Mouse (Mus musculus) naive thymus-derived CD4-positive, alpha-beta T cell, adult 5 months (primary cell): ENCODE data around the gene Gm45062. TPM values are rescaled to one million over a fixed set of nuclear protein-coding genes. Genes with fewer than 3 reads are reported as not detected.

Experiments
- polyA plus RNA-seq: library from polyadenylated mRNA; unstranded; fragments of 100-300 nt; shearing (Covaris generic); gene quantifications from one replicate; pipeline ENCODE4 v1.2.1, GENCODE M21; 2017

Gm45062 gene
- polyA plus RNA-seq = 0.30 TPM

DNA sequence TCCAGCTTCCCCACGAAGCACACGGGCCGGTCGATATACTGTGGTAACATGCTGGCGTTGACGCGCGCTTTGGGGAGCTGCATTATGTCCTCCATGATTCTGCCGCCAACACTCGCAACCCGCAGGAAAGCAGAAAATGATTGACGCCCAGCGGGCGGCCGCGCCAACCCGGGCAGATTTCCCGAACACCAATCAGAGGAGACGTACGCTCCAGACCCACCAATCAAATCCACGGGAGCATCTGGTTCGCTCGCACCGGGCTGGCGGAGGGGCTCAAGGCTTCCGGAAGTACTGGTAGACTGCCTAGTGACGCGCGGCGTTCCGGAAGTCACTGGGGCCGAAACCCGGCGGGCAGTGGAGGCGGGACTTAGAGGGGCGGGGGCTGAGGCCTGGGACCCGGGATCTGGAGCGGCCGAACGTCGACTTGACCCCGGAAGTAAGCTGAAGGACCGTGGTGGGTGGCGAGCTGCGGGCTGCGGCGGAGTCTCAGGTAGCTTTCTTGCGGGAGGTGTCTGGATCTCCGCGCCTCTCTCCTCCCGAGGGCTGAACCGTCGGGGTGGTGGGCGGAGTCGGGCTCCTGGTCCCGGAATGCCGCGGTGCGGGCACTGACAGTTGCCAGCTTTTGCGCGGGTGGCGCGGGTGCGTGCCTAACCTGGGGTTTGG lies at the start of gene Gm45062, which contains the start of the genes Rpa3 and Umad1:
Gene Gm45062, plus strand, starts transcription at position 447 of the 663 bp plus-strand sequence.
Gene Rpa3, minus strand, starts transcription at position 170 of the 663 bp plus-strand sequence.
Gene Umad1, plus strand, starts transcription at position 285 of the 663 bp plus-strand sequence.

DNA sequence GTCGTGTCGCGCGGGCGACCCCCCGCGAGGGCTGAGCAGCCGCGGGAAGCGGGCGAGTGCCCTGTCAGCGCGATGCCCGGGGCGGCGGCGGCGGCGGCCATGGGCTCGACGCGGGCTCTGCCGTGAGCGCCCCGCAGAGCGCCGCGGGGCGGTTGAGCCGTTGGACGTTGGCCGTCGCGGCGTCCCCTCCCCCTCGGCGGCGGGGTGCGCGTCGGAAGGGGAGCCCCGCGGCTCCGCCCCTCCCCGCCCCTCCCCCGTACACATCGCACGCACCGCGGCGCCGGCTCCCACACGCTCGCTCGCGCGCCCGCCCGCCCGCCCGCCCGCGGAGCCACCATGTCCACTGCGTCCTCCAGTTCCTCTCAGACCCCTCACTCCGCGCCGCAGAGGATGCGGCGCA lies 250.3 kb downstream of the Gm45062 start, which contains the start of gene Glcci1:
Gene Glcci1, plus strand, starts transcription at position 50 of the 400 bp plus-strand sequence.

Other genes with a start within 250 kb of the Gm45062 start
- not detected for gene Col28a1, start 66.8 kb upstream of the Gm45062 start, polyA plus RNA-seq
- gene Mios, start 50.2 kb upstream of the Gm45062 start, polyA plus RNA-seq = 31.7 TPM
- gene Rpa3, start 277 bp upstream of the Gm45062 start, polyA plus RNA-seq = 33.2 TPM
- 6.4 TPM for gene Umad1, start 162 bp upstream of the Gm45062 start, polyA plus RNA-seq